Mouse (Mus musculus) hindbrain, embryonic 16.5 days (tissue): Measurements from ENCODE around the gene Hs6st2. TPM values are rescaled to one million over a fixed set of nuclear protein-coding genes. Genes with fewer than 3 reads are reported as not detected.
A peak's percentile ranks its signal among the peaks of the same experiment; 100 is the strongest.

Experiments used
- ATAC-seq: fragments of 200-750 bp; cut with Nextera tagmentation; 2 replicates; pipeline ENCODE4 v1.8.0; 2017; ENCODE audit warnings: moderate TSS enrichment, moderate library complexity
- H3K27ac ChIP-seq: fragments of 300-500 bp; sonication (generic); 2 replicates; pipeline ENCODE4 v1.5.1; 2014; ENCODE audit warnings: low read depth, mild to moderate bottlenecking, control low read depth, low read length, moderate library complexity
- H3K27me3 ChIP-seq: fragments of 300-500 bp; sonication (generic); replicated peaks from 2 replicates; pipeline ENCODE4 v1.6.1; 2014; ENCODE audit warnings: low read length; ENCODE audit not compliant: control insufficient read depth, insufficient read depth
- H3K36me3 ChIP-seq: fragments of 300-500 bp; sonication (generic); 2 replicates; pipeline ENCODE4 v1.6.1; 2014; ENCODE audit warnings: mild to moderate bottlenecking, low read length, moderate library complexity, mixed read lengths; ENCODE audit not compliant: control insufficient read depth, insufficient read depth
- H3K4me1 ChIP-seq: fragments of 300-500 bp; sonication (generic); 2 replicates; pipeline ENCODE4 v1.6.1; 2014; ENCODE audit warnings: low read depth, low read length; ENCODE audit not compliant: control insufficient read depth, insufficient read depth
- H3K4me2 ChIP-seq: fragments of 300-500 bp; sonication (generic); 2 replicates; pipeline ENCODE4 v1.6.1; 2014; ENCODE audit warnings: mild to moderate bottlenecking, low read length, control low read depth, moderate library complexity
- H3K4me3 ChIP-seq: fragments of 300-500 bp; sonication (generic); 2 replicates; pipeline ENCODE4 v1.5.1; 2014; ENCODE audit warnings: mild to moderate bottlenecking, low read length, control low read depth, moderate library complexity
- H3K9ac ChIP-seq: fragments of 300-500 bp; sonication (generic); 2 replicates; pipeline ENCODE4 v1.6.1; 2014; ENCODE audit warnings: low read depth, mild to moderate bottlenecking, control low read depth, low read length, moderate library complexity
- H3K9me3 ChIP-seq: fragments of 300-500 bp; sonication (generic); 2 replicates; pipeline ENCODE4 v1.6.1; 2014; ENCODE audit warnings: mild to moderate bottlenecking, low read length, moderate library complexity; ENCODE audit not compliant: control insufficient read depth
- WGBS: fragments of 180-500 bp; shearing (Covaris S2); extraction: QIAGEN DNeasy Blood & Tissue Kit; methylation state at CpG from one replicate; pipeline ENCODE4 v1.1.7; 2014; 5-methylcytosine and 5-hydroxymethylcytosine counted together
- polyA plus RNA-seq: library from polyadenylated mRNA; unstranded; fragments of >200 nt; fragmentation: Nextera tagmentation; extraction: Ambion mirVana; gene quantifications from 2 replicates; pipeline ENCODE4 v1.2.1, GENCODE M21; 2015

Hs6st2 gene
- polyA plus RNA-seq, 1 experiment from 2014 or later = 52.1 TPM

- WGBS = 67% methylated on average over 4 of the region's 4 CpGs
- H3K9me3 ChIP-seq = no peaks in the 10 kb centered on the region
- no peak overlapping the region for H3K9ac ChIP-seq
- no peaks in the 10 kb centered on the region for H3K4me1 ChIP-seq
- H3K4me3 ChIP-seq = no peak overlapping the region
- H3K27me3 ChIP-seq = no peaks in the 10 kb centered on the region
- ATAC-seq = no peak
- no peak overlapping the region for H3K27ac ChIP-seq
- H3K36me3 ChIP-seq = no peaks in the 10 kb centered on the region
- H3K4me2 ChIP-seq = no peak overlapping the region
Measured at GRCm38 (mm10) chrX:51443366-51443765, 238.3 kb downstream of the Hs6st2 start.

DNA sequence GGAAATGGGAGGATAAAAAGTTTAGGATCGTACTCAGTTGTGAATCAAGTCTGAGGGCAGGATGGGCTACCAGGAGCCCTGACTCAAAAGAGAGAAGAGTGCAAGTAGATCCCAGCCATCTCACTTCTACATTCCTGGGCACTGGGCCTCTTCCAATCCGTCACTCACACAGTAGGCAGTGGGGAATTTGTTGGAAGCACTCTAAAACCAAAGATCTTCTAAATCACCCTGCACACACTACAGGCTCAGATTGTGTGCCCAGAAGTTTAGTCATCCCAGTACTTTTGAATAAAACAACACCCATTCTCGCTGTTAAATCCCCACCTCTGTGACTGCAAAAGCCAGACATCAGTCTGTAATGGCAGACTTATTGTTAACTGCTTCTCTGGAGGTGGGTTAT, 249.9 kb downstream of the Hs6st2 start:
- Histone ChIP-seq H3K9ac (no peak overlapping the region), H3K27ac (no peak overlapping the region), H3K27me3 (no peaks in the 10 kb centered on the region), H3K4me3 (no peak overlapping the region), H3K9me3 (no peaks in the 10 kb centered on the region), H3K36me3 (no peaks in the 10 kb centered on the region), H3K4me2 (no peak overlapping the region), H3K4me1 (no peaks in the 10 kb centered on the region)
- 78% methylated on average over 3 of the region's 3 CpGs for WGBS
- ATAC-seq = no peak

GRCm38 (mm10) chrX:51425031-51425430, 256.6 kb downstream of the Hs6st2 start:
- Histone ChIP-seq H3K9me3 (no peaks in the 10 kb centered on the region), H3K27me3 (no peaks in the 10 kb centered on the region), H3K9ac (no peak overlapping the region), H3K4me1 (no peaks in the 10 kb centered on the region), H3K36me3 (no peaks in the 10 kb centered on the region), H3K27ac (no peak overlapping the region), H3K4me2 (no peak overlapping the region), H3K4me3 (no peak overlapping the region)
- no peak for ATAC-seq
- 75% methylated on average over 5 of the region's 5 CpGs for WGBS

DNA sequence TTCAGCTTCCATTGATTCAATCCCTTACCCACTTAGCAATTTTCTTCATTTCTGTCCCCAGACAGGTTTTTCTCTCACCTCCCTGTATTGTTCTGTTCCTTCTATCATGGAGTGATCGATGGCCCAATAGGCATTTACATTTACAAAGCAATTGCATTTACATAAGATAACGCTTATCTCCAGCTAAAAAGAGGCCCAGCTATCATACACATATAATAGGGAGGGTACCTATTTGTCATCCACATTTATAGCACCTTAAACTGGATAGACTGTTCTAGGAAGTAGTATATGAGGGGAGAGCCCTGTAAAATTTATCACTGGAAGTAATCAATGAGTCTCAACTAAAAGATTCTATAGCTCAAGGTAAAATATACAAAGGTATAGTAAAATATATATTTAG, 271.4 kb downstream of the Hs6st2 start:
- Histone ChIP-seq H3K9ac (no peak overlapping the region), H3K9me3 (no peaks in the 10 kb centered on the region), H3K36me3 (no peaks in the 10 kb centered on the region), H3K4me1 (no peaks in the 10 kb centered on the region), H3K4me3 (no peak overlapping the region), H3K4me2 (no peak overlapping the region), H3K27me3 (no peaks in the 10 kb centered on the region), H3K27ac (no peak overlapping the region)
- no peak for ATAC-seq
- whole genome bisulfite sequencing = 69% methylated on average over 2 of the region's 2 CpGs

DNA sequence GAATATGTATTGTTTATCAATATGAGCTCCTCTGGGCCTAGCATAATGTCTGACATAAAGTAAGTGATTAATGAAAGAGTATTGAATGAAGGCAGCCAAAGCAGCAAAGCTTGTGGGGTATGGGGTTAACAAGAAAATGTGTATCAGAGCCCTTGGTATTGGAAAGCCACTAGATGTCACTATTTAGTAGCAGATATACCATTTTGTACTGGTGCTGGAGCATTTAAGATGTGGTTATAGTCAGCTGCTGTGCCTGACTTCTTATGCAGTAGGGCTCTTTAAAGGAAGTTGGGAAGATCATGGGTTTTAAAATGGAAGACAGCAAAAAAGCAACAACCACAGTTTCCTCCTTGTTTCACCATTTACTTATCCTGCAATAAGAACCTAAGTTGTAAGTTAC, 284.2 kb downstream of the Hs6st2 start:
- Histone ChIP-seq H3K4me2 (no peak overlapping the region), H3K9ac (no peak overlapping the region), H3K27me3 (no peaks in the 10 kb centered on the region), H3K4me3 (no peak overlapping the region), H3K36me3 (no peaks in the 10 kb centered on the region), H3K27ac (no peak overlapping the region), H3K4me1 (no peaks in the 10 kb centered on the region), H3K9me3 (no peaks in the 10 kb centered on the region)
- ATAC-seq = peak; percentile 86

DNA sequence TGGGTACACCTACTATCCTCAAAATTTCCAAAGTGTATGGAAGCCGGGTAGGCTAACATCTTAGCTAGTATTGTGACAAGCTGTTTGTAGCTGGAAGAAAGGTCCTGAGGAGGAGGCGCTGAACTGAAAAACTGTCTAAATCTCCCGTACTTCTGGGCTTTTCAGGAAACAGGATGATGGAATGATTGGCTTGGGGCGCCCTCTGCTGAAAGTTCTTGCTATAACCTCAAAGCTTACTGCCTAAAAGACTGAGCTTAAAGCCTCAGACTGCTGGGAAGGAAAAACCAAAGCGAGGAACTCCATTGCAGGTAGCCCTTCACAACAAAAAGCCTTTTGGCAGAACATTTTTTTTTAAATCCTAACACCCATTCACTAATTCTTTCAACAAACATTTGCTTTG, 307.0 kb downstream of the Hs6st2 start:
- H3K9ac ChIP-seq = no peak overlapping the region
- 17% methylated on average over 5 of the region's 5 CpGs for WGBS
- no peaks in the 10 kb centered on the region for H3K4me1 ChIP-seq
- ATAC-seq = 0 out of 2 replicates have a peak, but pooled peaks have one; percentile 40
- H3K27me3 ChIP-seq = no peaks in the 10 kb centered on the region
- H3K9me3 ChIP-seq = no peaks in the 10 kb centered on the region
- no peaks in the 10 kb centered on the region for H3K36me3 ChIP-seq
- no peak overlapping the region for H3K4me2 ChIP-seq
- no peak overlapping the region for H3K4me3 ChIP-seq
- H3K27ac ChIP-seq = no peak overlapping the region

- WGBS = 43% methylated on average over 5 of the region's 5 CpGs
- ATAC-seq = no peak
- no peaks in the 10 kb centered on the region for H3K36me3 ChIP-seq
Measured at GRCm38 (mm10) chrX:51372477-51373239, 309.0 kb downstream of the Hs6st2 start.

GRCm38 (mm10) chrX:51349682-51350081, 332.0 kb downstream of the Hs6st2 start:
- Histone ChIP-seq H3K4me3 (no peak overlapping the region), H3K9me3 (no peaks in the 10 kb centered on the region), H3K4me2 (no peak overlapping the region), H3K27me3 (no peaks in the 10 kb centered on the region), H3K36me3 (no peaks in the 10 kb centered on the region), H3K9ac (no peak overlapping the region), H3K4me1 (no peaks in the 10 kb centered on the region), H3K27ac (no peak overlapping the region)
- WGBS = 83% methylated on average over 1 of the region's 1 CpGs
- ATAC-seq = no peak

More at GRCm38 (mm10) chrX:51372477-51373239, 309.0 kb downstream of the Hs6st2 start:
- H3K4me1 ChIP-seq = no peaks in the 10 kb centered on the region
- no peak overlapping the region for H3K4me2 ChIP-seq
- H3K9ac ChIP-seq = no peak overlapping the region
- no peak overlapping the region for H3K4me3 ChIP-seq
- no peaks in the 10 kb centered on the region for H3K9me3 ChIP-seq
- H3K27me3 ChIP-seq = no peaks in the 10 kb centered on the region
- no peak overlapping the region for H3K27ac ChIP-seq

DNA sequence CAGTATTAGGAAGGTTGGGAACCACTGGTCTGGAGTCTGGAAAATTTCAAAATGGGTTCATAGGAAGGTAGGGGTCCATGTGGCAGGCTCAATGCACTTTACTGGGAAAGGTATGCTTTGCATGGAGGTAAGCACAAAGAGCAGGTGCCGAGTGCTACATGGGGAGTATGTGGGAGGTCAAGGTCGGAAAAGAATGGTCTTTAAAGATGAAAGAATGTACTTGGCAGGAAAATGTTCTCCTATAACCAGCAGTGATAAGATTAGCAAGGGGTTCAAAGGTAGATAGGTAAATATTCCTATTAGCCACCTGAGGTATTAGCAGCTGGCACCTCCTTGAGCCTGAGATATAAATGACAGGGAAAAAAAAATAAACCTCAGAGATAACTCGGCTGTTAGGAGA, 338.1 kb downstream of the Hs6st2 start:
- Histone ChIP-seq H3K4me3 (no peak overlapping the region), H3K27me3 (no peaks in the 10 kb centered on the region), H3K9me3 (no peaks in the 10 kb centered on the region), H3K4me2 (no peak overlapping the region), H3K9ac (no peak overlapping the region), H3K4me1 (no peaks in the 10 kb centered on the region), H3K36me3 (no peaks in the 10 kb centered on the region), H3K27ac (no peak overlapping the region)
- ATAC-seq = no peak
- 72% methylated on average over 3 of the region's 3 CpGs for WGBS
